Mouse (Mus musculus): ENCODE data around the gene Dnajc4.

Dnajc4 gene

DNA sequence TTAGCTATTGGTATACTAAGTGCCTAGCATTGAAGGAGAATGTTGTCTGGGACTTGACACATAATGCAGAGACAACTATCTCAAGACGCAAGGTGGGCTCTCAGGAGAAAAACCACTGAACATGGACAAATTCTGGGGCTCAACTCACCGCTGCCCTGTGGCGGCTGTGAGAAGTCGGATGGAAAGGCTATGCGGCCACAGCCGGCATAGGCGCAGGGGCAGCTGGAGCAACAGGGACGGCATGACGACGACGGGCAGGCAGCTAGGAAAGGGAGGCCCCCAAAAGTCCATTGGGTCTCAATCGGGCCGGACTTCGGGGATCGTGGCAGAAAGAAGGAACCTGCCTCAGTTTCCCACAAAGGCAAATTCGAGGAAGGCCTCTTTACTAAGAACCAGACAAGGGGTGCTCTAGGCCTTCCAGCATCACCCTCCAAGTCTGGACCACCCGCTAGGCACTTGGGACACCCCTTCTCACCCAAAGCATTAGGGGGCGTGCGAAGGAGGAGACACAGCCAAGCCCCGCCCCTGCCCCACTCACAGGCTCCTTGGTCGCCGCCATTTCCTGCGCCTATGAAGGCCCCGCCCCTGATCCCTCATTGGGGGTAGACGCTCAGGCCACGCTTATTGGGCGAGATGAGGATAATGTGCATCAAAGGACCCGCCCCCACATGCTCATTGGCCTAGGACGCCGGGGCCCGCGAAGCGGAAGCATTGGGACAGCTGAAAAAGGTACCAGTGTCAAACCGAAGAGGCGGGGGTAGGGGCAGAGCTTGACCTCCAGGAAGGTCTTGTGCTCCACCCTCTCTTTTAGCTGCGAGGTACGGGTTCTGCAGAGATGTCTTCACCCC is at the start of gene Dnajc4:
Gene Dnajc4, minus strand, starts transcription at position 562 of the 848 bp plus-strand sequence.
- DNase-seq (ENCODE audit: low spot score): peak; percentile 74

DNA sequence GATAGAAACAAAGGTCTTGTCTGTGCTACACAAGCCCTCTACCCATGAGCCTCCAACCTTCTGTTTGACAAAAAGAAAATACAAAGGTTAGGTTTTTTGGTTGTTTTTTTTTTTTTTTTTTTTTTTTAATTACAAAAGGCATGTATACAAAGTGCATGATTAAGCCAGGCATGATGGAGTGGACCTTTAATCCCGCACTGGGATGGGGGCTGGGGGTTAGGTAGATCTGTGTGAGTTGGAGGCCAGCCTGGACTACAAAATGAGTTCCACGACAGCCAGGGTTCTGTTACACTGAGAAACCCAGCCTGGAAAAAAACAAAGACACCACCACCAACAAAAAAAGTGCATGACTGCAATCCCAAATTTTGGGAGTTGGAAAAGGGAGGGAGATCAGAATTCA is 48.8 kb upstream of the Dnajc4 start:
- DNase-seq (ENCODE audit: low spot score): no peak

DNA sequence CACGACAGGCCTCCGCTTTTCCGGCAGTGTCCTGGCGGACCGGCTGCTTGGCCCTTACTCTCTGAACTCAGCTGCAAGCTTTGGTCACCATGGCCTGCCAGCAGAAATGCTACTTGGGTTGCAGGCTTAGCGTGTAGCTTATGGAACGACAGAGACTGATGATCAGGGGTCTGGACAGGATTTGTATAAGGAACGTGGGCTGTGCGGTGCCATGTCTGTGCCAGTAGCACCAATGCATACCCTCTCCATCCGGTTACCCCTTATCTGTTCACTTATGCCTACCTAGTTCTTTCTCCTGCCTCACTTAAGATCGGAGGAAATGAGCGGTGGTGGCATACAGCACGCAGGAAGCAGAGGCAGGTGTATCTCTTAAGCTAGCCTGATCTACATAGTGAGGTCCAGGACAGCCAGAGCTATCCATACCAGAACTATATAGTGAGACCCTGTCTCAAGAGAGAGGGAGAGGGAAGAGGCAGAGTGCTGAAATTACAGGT is 48.3 kb upstream of the Dnajc4 start:
- no peak for DNase-seq (ENCODE audit: low spot score)

DNA sequence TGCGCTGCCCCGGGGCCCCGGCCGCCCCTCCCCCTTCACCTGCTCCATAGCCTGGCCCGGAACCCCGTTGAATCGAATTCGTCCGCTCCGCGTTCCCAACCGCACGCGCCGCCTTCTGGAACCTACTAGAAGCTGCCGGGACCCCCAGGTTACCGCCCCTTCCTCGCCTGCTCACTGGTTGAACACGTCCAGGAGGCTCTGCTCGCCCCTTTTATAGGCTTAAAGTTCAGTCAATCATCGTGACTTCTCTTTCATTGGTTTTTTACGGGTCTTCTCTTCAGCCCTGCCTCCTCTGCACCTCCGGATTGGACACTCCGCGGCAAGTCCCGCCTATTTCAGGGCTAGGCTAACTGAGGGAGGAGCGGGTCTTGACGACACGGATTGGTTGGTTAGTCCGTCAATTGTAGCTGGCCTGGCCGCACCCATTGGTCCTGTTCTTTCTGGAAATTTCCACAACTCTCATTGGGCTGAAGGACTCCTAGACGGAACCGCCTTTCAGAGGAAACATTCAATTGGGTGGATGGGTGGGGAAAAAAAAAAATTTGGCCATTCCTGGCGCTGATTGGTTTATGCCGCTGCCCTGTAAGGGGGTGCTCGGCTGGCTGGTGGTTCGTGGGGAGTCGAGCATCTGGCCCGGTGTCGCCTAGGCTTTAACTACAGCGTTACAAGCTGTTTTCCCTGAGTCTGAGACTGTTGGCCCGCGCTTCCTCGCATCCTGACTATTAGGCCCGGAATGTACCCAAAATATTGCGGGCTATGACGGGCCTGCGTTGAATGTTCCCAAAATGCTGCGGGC is 47.7 kb upstream of the Dnajc4 start, which contains the start of gene Stip1:
Gene Stip1, minus strand, starts transcription at position 127 of the 796 bp plus-strand sequence.
- peak; percentile 97 for DNase-seq (ENCODE audit: low spot score)

DNA sequence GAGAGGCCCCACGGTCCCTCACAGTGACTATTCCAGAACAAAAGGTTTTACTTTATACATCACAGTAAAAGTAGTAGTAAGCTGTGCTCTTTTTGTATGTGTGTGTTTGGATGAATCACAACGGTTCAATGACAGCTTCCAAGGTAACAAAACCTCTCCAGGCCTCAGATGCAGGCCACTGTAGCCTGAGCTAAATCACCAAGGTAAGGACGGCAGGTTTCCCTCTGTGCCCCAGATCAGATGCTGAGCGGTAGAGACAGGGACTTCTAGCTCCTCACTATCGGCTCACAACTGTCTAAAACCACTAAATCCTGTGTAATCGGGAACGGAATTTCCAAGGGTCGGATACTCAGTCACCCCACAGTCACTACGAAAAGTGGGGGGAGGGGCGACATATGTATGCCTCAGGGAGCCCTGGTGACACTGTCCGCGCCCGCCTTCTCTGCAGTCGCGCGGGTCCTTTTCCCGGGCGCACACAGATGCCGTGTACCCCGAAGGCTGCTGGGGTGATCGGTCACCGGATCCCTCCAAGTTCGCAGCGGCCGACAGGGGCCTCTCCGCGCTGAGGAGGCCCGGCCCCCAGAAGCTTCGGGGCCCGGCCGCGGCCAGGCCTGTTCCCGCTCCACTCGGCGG is 46.8 kb upstream of the Dnajc4 start:
- no peak for DNase-seq (ENCODE audit: low spot score)

DNA sequence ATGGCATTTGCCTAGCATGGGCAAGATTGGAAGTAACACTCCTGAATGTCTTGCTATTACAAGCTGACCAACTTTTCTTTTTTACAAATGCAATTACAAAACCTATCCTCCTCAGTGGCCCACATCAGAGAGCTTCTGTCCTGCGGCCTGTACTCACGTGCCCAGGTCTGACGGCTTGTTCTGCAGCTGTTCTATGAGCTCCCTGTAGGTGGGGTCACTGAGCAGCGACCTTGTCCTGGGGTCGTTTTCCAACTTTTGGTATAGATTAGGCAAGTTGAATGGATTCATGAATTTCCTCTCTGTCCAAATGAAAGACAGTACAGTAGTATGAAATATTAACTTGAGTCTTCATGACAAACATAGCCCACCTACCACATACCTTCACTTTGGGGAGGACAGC is 41.6 kb upstream of the Dnajc4 start:
- no peak for DNase-seq (ENCODE audit: low spot score)

DNA sequence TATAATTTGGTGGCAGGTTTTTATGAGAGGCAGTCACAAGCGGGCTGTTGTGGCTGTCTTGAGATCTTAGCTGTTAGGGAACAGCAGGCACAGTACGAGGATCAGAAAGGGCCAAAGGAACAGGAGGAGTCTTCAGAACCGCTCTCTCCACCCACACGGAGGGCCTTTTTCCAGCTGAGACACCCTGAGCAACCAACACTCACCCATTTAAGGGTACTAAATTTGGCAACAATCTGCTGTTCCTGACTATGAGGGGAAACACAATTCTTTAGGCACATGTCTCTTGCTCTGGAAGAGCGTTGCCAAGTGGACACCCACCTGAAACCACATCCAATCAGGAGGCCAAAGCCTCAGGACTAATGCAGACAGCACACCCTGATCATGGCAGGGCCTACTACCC is 37.2 kb upstream of the Dnajc4 start:
- no peak for DNase-seq (ENCODE audit: low spot score)

DNA sequence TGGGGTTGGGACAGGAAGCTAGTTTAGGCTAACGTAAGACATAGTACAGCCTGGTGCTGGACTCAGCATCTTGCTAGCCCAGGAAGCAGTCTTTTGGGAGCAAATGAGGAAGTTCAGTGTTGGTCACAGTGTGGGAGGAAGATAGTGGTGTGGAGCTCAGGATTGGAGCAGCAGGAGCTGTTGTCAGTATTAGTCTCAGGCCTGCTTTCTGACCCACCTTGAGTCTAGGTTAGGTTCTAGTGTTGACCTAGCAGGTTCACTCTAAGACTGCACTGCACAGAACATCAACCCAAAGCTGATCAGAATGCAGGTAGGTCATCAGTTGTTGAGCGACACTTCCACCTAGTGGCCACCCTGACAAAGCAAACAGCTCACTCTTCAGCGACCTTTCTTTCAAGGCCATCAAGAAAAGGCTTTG is 27.9 kb upstream of the Dnajc4 start:
- DNase-seq (ENCODE audit: low spot score): no peak

DNA sequence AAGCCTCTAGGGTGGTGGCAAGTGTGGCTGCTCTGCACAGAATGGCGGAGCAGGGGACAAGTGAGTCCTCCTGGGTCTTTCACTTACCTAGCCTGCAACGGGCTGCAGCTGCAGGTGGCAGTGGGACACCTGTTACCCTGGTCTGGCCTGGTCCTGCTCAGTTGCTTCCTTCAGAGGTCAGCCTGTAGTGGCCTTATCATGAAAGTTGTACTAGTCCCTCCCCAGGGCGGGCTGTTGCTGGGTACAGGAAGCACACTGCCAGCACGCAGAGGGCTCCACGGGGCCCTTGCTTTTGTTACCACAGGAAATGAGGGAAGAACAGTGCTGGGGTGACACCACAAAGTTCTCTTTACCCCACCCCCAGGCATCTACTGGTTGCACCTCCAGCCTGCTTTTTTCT is 26.8 kb upstream of the Dnajc4 start, which contains the start of gene Fermt3:
Gene Fermt3, minus strand, starts transcription at position 279 of the 400 bp plus-strand sequence.
- DNase-seq (ENCODE audit: low spot score): no peak

DNA sequence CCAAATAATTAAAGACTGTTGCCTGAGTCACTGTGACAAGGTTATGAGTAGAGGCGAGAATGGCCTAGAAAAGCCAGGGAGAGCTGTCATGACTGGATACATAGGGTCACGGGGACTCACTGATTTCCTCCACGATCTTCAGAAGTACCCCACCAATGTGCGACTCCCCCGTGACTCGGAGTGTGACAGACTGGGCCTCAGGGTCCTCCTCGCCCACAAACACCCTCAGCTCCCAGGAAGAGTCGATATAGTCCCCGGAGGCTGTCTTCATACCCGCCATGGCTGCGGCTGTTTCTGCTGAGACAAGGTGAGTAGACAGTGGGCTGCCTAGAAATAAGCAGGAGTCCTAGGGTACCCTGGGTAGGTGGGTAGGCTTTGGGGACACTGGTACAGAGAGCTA is 26.2 kb upstream of the Dnajc4 start:
- DNase-seq (ENCODE audit: low spot score): no peak

DNA sequence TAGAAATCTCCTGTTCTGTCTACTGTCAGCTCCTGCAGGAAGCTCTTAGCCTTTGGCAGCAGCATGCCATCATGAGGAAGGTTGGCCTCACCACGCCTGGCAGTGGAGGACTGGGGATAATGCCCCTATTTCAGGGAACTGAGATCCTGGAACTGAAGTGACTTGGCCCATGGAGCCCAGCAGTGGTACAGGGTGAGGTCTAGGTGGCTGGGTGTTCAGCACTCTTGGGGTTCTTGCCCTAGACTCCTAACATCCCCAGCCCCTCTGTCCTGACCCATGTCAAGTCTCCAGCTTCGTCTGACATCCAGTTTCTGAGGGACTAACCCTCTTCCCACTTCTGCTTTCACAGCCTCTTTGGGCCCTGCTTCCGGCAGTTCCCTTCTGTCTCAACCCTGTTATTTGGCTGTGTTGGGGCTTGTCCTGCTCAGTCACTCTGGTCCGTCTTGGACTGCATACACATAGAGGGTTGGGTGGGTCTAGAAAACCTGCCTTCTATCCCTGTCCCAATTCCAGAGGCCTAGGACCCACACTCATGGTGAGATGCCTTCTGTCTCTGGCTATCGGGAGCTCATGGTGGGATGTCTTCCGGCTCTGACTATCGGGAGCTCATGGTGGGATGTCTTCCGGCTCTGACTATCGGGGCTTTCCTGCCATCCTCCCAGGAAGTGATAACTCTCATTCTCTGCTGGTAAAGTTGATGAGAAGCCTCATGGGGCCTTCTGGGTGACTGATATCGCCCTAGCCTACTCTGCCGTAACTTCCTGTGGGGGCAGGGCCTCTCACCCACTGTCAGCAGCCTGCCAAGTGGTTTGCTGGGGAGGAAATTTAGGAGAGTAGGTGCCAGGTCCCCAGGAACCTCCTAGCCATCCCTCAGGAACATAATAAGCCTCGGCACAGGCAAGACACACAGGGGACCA is 25.4 kb upstream of the Dnajc4 start:
- no peak for DNase-seq (ENCODE audit: low spot score)

DNA sequence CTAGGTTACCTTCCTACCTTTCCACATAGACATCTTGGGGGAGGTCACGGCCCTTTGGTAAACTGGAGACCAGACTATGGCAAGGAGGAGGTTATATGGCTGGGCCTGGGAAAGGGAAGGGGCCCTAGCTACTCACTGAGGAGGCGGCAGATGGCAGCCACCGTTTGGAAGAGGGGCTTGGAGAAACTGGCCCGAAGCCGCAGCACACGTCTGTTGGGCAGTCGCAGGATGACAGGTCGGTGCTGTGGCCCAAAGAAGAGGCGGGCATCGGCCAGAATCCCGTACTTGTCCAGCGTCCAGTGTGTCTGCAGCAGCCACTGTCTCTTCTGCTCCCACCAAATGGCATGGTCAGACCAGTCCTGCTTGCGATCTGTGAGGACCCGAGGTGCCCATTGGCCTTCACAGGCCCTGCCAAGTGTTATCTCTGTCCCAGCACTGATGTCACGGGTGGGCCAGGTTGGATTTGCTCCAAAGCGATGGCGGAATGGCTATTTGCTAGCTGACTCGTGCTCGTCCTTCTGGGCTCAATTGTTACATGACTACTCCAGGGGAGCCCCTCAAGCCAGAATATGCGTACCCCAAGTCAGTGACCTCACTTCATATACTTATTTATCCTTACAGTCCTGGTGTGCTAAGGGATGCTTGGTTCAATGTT is 22.2 kb upstream of the Dnajc4 start:
- no peak for DNase-seq (ENCODE audit: low spot score)

DNA sequence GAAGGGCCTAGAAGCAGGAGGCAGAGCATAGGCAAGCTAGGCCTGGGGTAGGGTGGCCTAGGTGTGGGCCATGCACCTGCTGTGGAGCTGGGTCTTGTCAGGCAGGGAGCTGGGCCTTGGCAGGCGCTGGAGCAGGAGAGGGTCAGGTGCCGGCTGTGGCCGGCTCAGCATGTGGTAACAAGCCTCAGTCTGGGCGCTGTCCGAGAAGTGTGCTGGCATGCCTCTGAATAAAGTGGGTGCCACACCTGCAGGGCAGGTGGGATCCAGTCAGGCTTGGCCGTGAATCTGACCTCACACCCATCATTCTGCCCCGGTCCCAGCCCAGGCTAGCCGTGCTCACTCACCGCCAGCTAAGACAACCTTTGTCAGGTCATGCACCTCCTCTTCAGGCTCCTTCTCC is 21.6 kb upstream of the Dnajc4 start:
- no peak for DNase-seq (ENCODE audit: low spot score)

DNA sequence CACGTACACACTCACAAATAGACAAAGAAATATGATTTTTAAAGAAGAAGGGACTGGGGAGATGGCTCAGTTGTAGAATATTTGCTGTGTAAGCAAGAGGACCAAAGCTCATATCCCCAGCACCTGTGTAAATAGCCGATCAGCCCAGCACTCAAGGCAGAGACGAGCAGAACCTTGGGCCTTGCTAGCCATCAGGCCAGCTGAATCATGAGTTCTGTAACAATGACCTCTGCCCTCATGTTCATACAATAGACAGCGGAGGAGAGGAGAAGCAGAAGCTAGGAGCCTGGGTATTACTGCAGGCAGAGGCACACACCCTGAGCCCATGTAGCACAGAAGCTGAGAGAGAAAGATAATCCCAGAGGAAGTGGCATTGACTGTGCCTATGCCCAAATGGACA is 20.1 kb upstream of the Dnajc4 start:
- DNase-seq (ENCODE audit: low spot score): no peak

DNA sequence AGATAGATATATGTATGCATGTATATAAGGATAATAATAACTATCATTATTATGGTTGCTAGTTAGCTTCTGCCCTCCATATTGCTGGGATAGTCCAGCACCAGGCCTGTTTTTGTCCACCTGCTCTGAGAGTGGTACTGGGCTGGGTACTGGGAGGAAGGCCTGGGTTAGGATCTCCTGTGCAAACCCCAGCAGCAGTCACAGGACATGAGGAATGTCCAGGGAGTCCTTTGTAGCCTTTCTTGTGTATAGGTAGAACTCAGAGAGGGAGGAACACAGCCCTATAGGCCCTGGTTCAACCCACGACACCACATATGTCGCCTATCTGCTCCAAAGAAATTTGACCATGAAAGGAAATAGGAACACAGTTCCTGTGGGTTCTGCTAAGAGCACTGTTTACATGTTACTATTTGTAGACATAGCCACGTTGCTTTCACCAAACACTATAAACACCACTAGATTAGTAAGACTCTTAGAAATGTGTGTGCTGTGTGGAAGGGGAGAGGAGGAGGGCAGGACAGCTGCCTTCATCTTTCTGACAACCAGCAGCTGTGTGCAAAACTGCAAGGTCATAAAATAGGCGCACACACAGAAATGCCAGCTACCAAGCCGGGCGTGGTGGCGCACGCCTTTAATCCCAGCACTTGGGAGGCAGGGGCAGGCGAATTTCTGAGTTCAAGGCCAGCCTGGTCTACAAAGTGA is 14.7 kb upstream of the Dnajc4 start:
- DNase-seq (ENCODE audit: low spot score): no peak

DNA sequence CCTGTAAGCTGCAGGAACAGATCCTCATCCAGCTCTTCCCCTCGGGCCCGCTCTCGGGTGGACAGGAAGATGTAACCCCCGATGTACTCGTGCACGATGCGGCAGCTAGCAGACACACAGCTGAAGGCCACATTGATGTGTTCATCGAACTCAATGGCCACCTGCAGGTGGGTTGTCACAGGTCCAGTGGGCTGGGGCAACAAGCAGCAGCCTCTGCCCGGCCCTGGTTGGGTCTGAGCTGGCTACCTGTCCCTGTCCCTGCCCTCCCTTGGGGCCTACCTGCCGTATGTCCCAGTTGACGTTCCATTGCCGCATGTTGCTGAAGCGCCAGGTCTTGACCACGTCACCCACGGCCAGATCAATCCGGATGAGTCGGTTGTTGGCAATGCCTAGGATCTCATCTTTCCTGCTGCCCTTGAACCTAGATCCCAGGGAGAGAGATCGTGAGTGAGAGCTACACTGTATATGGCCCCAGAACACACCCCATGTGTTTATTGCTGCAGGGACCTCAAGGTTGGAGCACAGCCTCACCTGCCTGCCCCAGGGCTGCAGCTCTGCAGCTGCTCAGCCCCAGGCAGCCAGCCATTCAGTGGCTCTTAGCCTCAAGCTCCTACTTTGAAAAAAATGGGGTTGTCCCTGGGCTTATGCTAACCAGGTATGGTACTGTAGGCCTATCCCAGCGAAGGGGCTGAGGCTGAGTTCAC is 7.1 kb upstream of the Dnajc4 start:
- no peak for DNase-seq (ENCODE audit: low spot score)

DNA sequence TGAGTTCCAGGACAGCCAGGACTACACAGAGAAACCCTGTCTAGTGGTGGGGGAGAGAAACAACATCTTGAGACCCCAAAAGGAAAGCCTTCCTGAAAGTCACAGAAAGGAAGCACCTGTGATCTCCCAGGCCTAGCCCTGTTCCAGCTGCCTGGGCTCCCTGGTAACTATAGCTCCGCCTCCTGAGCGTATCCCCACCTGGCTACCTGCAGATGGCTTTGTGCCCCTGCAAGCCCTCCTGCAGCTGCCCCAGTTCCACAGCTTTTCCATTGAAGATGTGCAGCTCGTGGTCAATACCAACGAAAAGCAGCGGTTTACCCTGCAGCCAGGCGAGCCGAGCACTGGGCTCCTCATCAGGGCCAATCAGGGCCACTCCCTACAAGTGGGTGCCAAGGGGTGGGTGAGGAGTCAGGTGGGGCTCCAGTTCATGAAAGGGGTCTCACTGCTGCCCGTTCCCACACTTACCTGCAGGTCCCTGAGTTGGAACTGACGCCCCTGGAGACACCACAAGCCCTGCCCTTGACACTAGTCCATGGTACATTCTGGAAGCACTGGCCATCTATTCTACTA is 5.4 kb upstream of the Dnajc4 start:
- DNase-seq (ENCODE audit: low spot score): no peak

DNA sequence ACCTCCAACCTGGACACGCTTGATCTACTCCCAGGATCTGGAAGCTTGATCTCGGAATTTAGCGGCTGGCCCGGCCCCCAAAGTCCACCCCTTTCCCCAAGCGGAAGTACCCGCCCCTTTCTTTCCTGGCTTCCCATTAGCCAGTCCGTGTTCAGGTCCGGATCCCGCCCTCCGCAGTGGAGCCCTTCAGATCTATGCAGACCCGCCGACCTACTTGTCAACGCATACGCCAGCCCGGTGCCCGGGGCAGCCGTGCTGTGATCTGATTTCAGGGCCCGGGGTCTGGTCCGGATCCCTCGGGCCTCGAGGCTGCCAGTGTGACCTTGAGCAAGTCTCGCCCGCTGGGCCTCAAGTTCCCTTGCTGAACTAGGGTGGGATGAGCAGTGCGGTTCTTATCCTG is 3.6 kb upstream of the Dnajc4 start, which contains the start of the genes Nudt22 and Trpt1:
Gene Nudt22, minus strand, starts transcription at position 112 of the 400 bp plus-strand sequence.
Gene Trpt1, plus strand, starts transcription at position 126 of the 400 bp plus-strand sequence.
- DNase-seq (ENCODE audit: low spot score): no peak
